Mouse (Mus musculus) embryonic facial prominence, embryonic 12.5 days (tissue): ENCODE measurements around the gene Irf2. TPM values are rescaled to one million over a fixed set of nuclear protein-coding genes. Genes with fewer than 3 reads are reported as not detected.

ENCODE experiments used
- ATAC-seq: fragments of 200-750 bp; cut with Nextera tagmentation; 2 replicates; pipeline ENCODE4 v1.8.0; 2017; ENCODE audit not compliant: insufficient number of reproducible peaks, insufficient read depth, low FRiP score, low TSS enrichment
- H3K27ac ChIP-seq: fragments of 300-500 bp; sonication (generic); 2 replicates; pipeline ENCODE4 v1.5.1; 2016; ENCODE audit warnings: mild to moderate bottlenecking
- H3K27me3 ChIP-seq: fragments of 300-500 bp; sonication (generic); 2 replicates; pipeline ENCODE4 v1.6.1; 2016; ENCODE audit warnings: mild to moderate bottlenecking, moderate library complexity
- H3K36me3 ChIP-seq: fragments of 300-500 bp; sonication (generic); 2 replicates; pipeline ENCODE4 v1.6.1; 2016; ENCODE audit warnings: mild to moderate bottlenecking
- H3K4me1 ChIP-seq: fragments of 300-500 bp; sonication (generic); 2 replicates; pipeline ENCODE4 v1.6.1; 2016
- H3K4me2 ChIP-seq: fragments of 300-500 bp; sonication (generic); replicated peaks from 2 replicates; pipeline ENCODE4 v1.6.1; 2016; ENCODE audit warnings: mild to moderate bottlenecking, moderate library complexity
- H3K4me3 ChIP-seq: fragments of 300-500 bp; sonication (generic); 2 replicates; pipeline ENCODE4 v1.5.1; 2016; ENCODE audit warnings: mild to moderate bottlenecking
- H3K9ac ChIP-seq: fragments of 300-500 bp; sonication (generic); 2 replicates; pipeline ENCODE4 v1.6.1; 2016; ENCODE audit warnings: mild to moderate bottlenecking, moderate library complexity
- H3K9me3 ChIP-seq: fragments of 300-500 bp; sonication (generic); 2 replicates; pipeline ENCODE4 v1.6.1; 2016; ENCODE audit warnings: mild to moderate bottlenecking, moderate library complexity
- WGBS: fragments of 180-500 bp; shearing (Covaris S2); methylation state at CpG from one replicate; pipeline ENCODE4 v1.1.7; 2016; 5-methylcytosine and 5-hydroxymethylcytosine counted together
- polyA plus RNA-seq: library from polyadenylated mRNA; unstranded; fragments of >200 nt; fragmentation: Nextera tagmentation; extraction: Ambion mirVana; gene quantifications from 2 replicates; pipeline ENCODE4 v1.2.1, GENCODE M21; 2016

Irf2 gene
- polyA plus RNA-seq, 1 experiment from 2014 or later, result 18.4 TPM

DNA sequence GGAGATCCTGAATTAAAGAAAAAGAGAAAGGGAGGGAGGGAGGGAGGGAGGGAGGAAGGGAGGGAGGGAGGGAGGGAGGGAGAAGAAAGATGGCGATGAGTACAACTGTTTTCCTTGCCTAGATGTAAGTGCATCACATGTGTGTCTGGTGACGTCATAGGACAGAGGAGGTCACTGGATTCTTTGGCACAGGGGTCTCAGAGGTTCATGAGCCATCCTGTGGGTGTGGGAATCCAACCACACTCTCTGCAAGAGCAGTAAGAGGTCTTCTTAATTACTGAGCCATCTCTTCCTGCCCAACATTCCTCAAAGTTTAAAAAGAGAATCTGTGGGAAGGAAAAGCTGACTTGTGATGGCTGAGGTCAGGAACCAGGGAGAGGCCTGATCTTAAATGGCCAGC is 28.0 kb upstream of the Irf2 start:
- no peaks in the 10 kb centered on the region for H3K36me3 ChIP-seq
- H3K27ac ChIP-seq, result no peak overlapping the region
- H3K4me1 ChIP-seq, result peaks cover 5% of the 10 kb centered on the region
- H3K4me2 ChIP-seq, result no peak overlapping the region
- no peak overlapping the region for H3K4me3 ChIP-seq
- H3K9ac ChIP-seq, result no peak overlapping the region
- H3K9me3 ChIP-seq, result no peaks in the 10 kb centered on the region
- no peak for ATAC-seq
- 70% methylated on average over 2 of the region's 2 CpGs for WGBS
- H3K27me3 ChIP-seq, result no peaks in the 10 kb centered on the region

- no peak overlapping the region for H3K9ac ChIP-seq
- ATAC-seq, result no peak
- no peak overlapping the region for H3K4me2 ChIP-seq
- H3K4me3 ChIP-seq, result no peak overlapping the region
- H3K36me3 ChIP-seq, result no peaks in the 10 kb centered on the region
- H3K27me3 ChIP-seq, result no peaks in the 10 kb centered on the region
- H3K27ac ChIP-seq, result no peak overlapping the region
- WGBS, result 96% methylated on average over 11 of the region's 11 CpGs
- H3K9me3 ChIP-seq, result no peaks in the 10 kb centered on the region
- H3K4me1 ChIP-seq, result peaks cover 13% of the 10 kb centered on the region
These were observed 26.4 kb upstream of the Irf2 start for GRCm38 (mm10) chr8:46713178-46713577.

DNA sequence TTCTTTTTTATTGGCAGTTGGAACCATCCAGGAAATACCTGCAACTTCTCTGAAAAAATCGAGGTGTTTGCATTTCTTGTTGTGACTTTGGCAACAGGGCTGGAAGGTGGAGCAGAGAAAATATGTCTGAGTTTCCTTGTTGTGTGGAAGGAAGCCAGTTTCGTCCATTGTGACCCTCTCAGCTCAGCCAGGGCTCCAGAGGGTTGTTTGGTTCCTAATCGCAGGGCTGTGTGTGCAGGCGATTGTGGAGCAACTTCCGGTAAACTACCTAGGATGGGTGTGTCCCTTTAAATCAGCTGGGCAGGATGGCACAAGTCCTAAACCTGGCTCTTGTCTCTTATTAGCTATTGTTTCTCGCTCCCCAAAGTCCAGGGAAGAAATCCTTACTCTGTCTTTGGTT is 25.7 kb upstream of the Irf2 start:
- Histone ChIP-seq H3K4me1 (peaks cover 13% of the 10 kb centered on the region), H3K27ac (no peak overlapping the region), H3K9me3 (no peaks in the 10 kb centered on the region), H3K9ac (no peak overlapping the region), H3K27me3 (no peaks in the 10 kb centered on the region), H3K4me2 (no peak overlapping the region), H3K4me3 (no peak overlapping the region), H3K36me3 (no peaks in the 10 kb centered on the region)
- WGBS, result 62% methylated on average over 6 of the region's 6 CpGs
- ATAC-seq, result no peak

GRCm38 (mm10) chr8:46714400-46714799 is 25.1 kb upstream of the Irf2 start:
- Histone ChIP-seq H3K4me3 (no peak overlapping the region), H3K4me2 (no peak overlapping the region), H3K36me3 (no peaks in the 10 kb centered on the region), H3K4me1 (peaks cover 13% of the 10 kb centered on the region), H3K9me3 (no peaks in the 10 kb centered on the region), H3K27me3 (no peaks in the 10 kb centered on the region), H3K27ac (no peak overlapping the region), H3K9ac (no peak overlapping the region)
- no peak for ATAC-seq
- 63% methylated on average over 3 of the region's 3 CpGs for WGBS

DNA sequence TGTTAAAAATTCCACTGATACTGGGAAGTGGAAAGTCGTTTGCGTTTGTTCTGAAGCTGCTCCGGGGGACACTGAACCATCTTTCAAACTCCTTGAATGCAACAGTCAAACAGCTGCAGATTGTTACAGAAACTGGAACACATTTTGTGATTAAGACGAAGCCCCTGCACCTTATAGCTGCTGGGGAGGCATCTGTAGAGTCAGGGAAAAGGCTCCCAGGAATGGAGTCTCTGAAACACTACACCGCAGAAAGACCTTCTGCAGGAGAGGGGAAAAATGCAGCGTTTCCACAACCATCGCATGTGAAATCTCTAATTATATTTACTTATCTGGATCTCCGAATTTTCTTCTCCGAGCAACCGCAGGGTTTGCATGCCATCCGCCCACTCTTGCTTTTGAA is 23.1 kb upstream of the Irf2 start:
- no peak for ATAC-seq
- Histone ChIP-seq H3K4me1 (peaks cover 13% of the 10 kb centered on the region), H3K27ac (peak overlapping the region; percentile 24; the same call in 1 of the 2 replicates), H3K9me3 (no peaks in the 10 kb centered on the region), H3K4me2 (peak overlapping the region; percentile 36), H3K9ac (no peak overlapping the region), H3K36me3 (no peaks in the 10 kb centered on the region), H3K27me3 (no peaks in the 10 kb centered on the region), H3K4me3 (no peak overlapping the region)
- WGBS, result 20% methylated on average over 11 of the region's 11 CpGs

DNA sequence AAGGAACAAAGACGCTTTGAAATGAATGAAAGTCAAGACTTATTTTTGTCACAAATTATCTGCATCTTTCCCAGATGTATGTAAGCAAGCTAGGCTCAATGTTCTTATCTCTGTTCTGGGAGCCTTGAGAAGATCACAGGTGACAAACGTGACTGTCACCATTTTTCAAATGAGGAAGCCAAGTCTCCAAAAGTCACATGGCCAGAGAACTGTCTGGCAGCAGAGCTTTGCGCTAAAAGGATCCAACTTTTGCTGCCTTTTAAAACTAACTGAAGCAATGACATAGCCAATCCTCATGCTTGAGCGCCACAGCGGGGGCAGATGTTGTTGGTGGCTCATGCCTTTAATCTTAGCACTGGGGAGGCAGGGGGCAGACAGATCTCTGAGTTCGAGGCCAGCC is 22.4 kb upstream of the Irf2 start:
- Histone ChIP-seq H3K4me1 (peaks cover 13% of the 10 kb centered on the region), H3K4me3 (no peak overlapping the region), H3K4me2 (no peak overlapping the region), H3K27ac (no peak overlapping the region), H3K9me3 (no peaks in the 10 kb centered on the region), H3K27me3 (no peaks in the 10 kb centered on the region), H3K36me3 (no peaks in the 10 kb centered on the region), H3K9ac (no peak overlapping the region)
- no peak for ATAC-seq
- WGBS, result 62% methylated on average over 6 of the region's 6 CpGs

GRCm38 (mm10) chr8:46718301-46718700 is 21.2 kb upstream of the Irf2 start:
- WGBS, result 92% methylated on average over 8 of the region's 8 CpGs
- ATAC-seq, result no peak

GRCm38 (mm10) chr8:46718747-46719146 is 20.8 kb upstream of the Irf2 start:
- H3K9ac ChIP-seq, result no peak overlapping the region
- no peak overlapping the region for H3K4me3 ChIP-seq
- H3K4me1 ChIP-seq, result peaks cover 13% of the 10 kb centered on the region
- H3K27ac ChIP-seq, result no peak overlapping the region
- H3K9me3 ChIP-seq, result no peaks in the 10 kb centered on the region
- ATAC-seq, result no peak
- no peaks in the 10 kb centered on the region for H3K36me3 ChIP-seq
- WGBS, result 84% methylated on average over 5 of the region's 5 CpGs
- H3K27me3 ChIP-seq, result no peaks in the 10 kb centered on the region
- no peak overlapping the region for H3K4me2 ChIP-seq

More at GRCm38 (mm10) chr8:46718301-46718700, 21.2 kb upstream of the Irf2 start:
- Histone ChIP-seq H3K4me1 (peaks cover 13% of the 10 kb centered on the region), H3K27me3 (no peaks in the 10 kb centered on the region), H3K9ac (no peak overlapping the region), H3K4me3 (no peak overlapping the region), H3K4me2 (no peak overlapping the region), H3K36me3 (no peaks in the 10 kb centered on the region), H3K9me3 (no peaks in the 10 kb centered on the region), H3K27ac (no peak overlapping the region)

DNA sequence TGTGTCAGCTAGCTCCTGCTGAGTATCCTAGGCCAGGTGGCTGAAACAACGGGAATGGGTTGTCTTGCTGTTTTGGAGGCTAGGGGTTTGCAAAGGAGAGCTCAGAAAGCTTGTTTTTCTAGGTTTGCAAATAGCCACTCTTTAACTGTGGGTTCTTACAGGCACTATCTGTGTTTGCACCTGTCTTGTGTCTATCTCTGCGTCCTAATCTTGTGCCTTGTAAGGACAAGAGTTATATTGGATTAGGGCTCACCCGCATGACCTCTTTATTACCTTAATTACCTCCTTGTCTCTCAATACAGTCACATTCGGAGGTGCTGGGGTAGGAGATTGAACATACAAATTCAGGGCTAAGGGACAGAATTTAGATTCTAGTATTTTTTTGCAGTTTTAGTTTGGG is 18.9 kb upstream of the Irf2 start:
- 62% methylated on average over 4 of the region's 4 CpGs for WGBS
- Histone ChIP-seq H3K36me3 (no peaks in the 10 kb centered on the region), H3K4me1 (peaks cover 13% of the 10 kb centered on the region), H3K9me3 (no peaks in the 10 kb centered on the region), H3K9ac (no peak overlapping the region), H3K27ac (no peak overlapping the region), H3K4me2 (no peak overlapping the region), H3K4me3 (no peak overlapping the region), H3K27me3 (no peaks in the 10 kb centered on the region)
- ATAC-seq, result no peak

GRCm38 (mm10) chr8:46721065-46721845 is 18.3 kb upstream of the Irf2 start:
- 88% methylated on average over 11 of the region's 11 CpGs for WGBS
- Histone ChIP-seq H3K4me1 (peaks cover 11% of the 10 kb centered on the region), H3K4me3 (no peak overlapping the region), H3K27me3 (no peaks in the 10 kb centered on the region), H3K36me3 (no peaks in the 10 kb centered on the region), H3K27ac (no peak overlapping the region), H3K9ac (no peak overlapping the region), H3K4me2 (no peak overlapping the region), H3K9me3 (no peaks in the 10 kb centered on the region)
- no peak for ATAC-seq

GRCm38 (mm10) chr8:46722536-46722935 is 17.0 kb upstream of the Irf2 start:
- no peaks in the 10 kb centered on the region for H3K27me3 ChIP-seq
- no peaks in the 10 kb centered on the region for H3K36me3 ChIP-seq
- no peaks in the 10 kb centered on the region for H3K9me3 ChIP-seq
- ATAC-seq, result no peak
- no peak overlapping the region for H3K27ac ChIP-seq
- H3K9ac ChIP-seq, result no peak overlapping the region
- H3K4me2 ChIP-seq, result no peak overlapping the region
- H3K4me3 ChIP-seq, result no peak overlapping the region
- 0 out of 2 replicates have a peak, but pooled peaks cover 4% of the 10 kb centered on the region for H3K4me1 ChIP-seq
- WGBS, result 20% methylated on average over 2 of the region's 2 CpGs

DNA sequence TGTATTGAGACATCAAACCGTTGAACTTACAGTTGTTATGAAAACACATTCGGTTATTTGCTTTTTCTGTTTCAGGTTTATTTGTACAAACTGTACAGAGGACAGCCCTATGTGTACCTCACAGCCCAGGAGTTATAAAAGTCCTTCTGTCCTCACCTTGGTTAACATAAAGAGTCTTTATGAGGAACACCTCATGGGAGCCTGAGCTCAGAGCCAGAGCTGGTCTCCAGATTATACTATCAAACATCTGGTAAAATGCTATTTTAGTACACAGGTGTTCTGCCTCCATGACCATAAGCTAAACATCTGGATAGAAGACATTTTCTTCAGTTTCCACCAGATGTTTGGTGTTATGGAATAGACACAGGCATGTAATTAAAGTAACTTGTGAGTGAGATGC is 13.1 kb upstream of the Irf2 start:
- Histone ChIP-seq H3K36me3 (no peaks in the 10 kb centered on the region), H3K9me3 (no peaks in the 10 kb centered on the region), H3K27me3 (no peaks in the 10 kb centered on the region), H3K4me3 (no peak overlapping the region), H3K27ac (no peak overlapping the region), H3K9ac (no peak overlapping the region), H3K4me2 (no peak overlapping the region), H3K4me1 (0 out of 2 replicates have a peak, but pooled peaks cover 4% of the 10 kb centered on the region)
- ATAC-seq, result no peak
- WGBS, result 91% methylated on average over 2 of the region's 2 CpGs
